Mouse (Mus musculus) hindbrain, embryonic 15.5 days (tissue): ENCODE measurements around the gene Fam184b. TPM values are rescaled to one million over a fixed set of nuclear protein-coding genes. Genes with fewer than 3 reads are reported as not detected.

Experiments
- ATAC-seq: fragments of 200-750 bp; cut with Nextera tagmentation; 2 replicates; pipeline ENCODE4 v1.8.0; 2017; ENCODE audit warnings: low read depth, moderate number of reproducible peaks, moderate TSS enrichment; ENCODE audit not compliant: low FRiP score
- H3K27ac ChIP-seq: fragments of 300-500 bp; sonication (generic); replicated peaks from 2 replicates; pipeline ENCODE4 v1.5.1; 2015; ENCODE audit warnings: mild to moderate bottlenecking, inconsistent platforms
- H3K27me3 ChIP-seq: fragments of 300-500 bp; sonication (generic); 2 replicates; pipeline ENCODE4 v1.6.1; 2015; ENCODE audit warnings: control low read depth, inconsistent platforms
- H3K36me3 ChIP-seq: fragments of 300-500 bp; sonication (generic); 2 replicates; pipeline ENCODE4 v1.6.1; 2015; ENCODE audit warnings: control low read depth, inconsistent platforms
- H3K4me1 ChIP-seq: fragments of 300-500 bp; sonication (generic); replicated peaks from 2 replicates; pipeline ENCODE4 v1.6.1; 2015; ENCODE audit warnings: control low read depth, inconsistent platforms
- H3K4me2 ChIP-seq: fragments of 300-500 bp; sonication (generic); 2 replicates; pipeline ENCODE4 v1.6.1; 2015; ENCODE audit warnings: moderate library complexity, mild to moderate bottlenecking, inconsistent platforms
- H3K4me3 ChIP-seq: fragments of 300-500 bp; sonication (generic); 2 replicates; pipeline ENCODE4 v1.5.1; 2015; ENCODE audit warnings: mild to moderate bottlenecking, inconsistent platforms
- H3K9ac ChIP-seq: fragments of 300-500 bp; sonication (generic); 2 replicates; pipeline ENCODE4 v1.6.1; 2015; ENCODE audit warnings: inconsistent platforms
- H3K9me3 ChIP-seq: fragments of 300-500 bp; sonication (generic); 2 replicates; pipeline ENCODE4 v1.6.1; 2016; ENCODE audit warnings: control low read depth, inconsistent platforms
- WGBS: fragments of 180-500 bp; shearing (Covaris S2); methylation state at CpG from one replicate; pipeline ENCODE4 v1.1.7; 2015; 5-methylcytosine and 5-hydroxymethylcytosine counted together
- polyA plus RNA-seq: library from polyadenylated mRNA; unstranded; fragments of >200 nt; fragmentation: Nextera tagmentation; extraction: Ambion mirVana; gene quantifications from 2 replicates; pipeline ENCODE4 v1.2.1, GENCODE M21; 2015

Fam184b gene
- polyA plus RNA-seq, 1 experiment from 2014 or later: 9.5 TPM

DNA sequence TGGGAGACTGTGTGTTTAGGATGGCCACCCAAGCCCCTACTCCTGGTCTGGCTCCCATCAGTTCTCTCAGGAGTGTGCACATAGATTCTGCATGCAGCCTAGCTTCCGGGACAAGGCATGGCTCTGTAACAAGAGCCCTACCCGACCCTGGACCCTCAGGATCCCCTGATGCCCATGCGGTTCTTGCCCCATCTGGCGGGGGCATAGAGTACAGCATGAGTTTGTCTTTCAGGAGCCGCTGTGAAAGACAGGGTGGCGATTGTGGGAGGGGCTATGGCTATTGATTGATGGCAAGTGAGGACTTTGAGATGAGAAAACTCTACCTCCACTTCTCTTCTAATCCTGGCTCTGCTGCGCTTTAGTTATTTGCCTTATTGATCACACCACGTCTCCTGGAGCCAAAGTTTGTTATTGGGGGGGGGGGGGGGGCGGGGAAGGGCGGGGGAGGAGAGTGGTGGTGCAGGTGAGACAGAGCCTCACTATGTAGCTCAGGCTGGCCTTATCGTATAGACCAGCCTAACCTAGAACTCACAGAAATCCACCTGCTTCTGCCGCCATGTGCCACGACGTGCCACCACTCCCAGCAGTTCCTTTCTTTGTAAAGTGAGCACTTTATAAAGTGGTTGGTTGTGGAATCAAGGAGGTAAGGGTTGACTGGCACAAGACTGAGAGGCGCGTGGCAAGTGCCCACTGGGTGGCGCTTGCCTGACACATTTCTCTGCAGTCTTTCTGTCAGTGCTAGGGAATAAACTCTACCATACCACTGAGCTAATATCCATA, 104.9 kb downstream of the Fam184b start:
- Histone ChIP-seq H3K36me3 (peaks cover 16% of the 10 kb centered on the region), H3K27me3 (no peaks in the 10 kb centered on the region), H3K4me3 (no peak overlapping the region), H3K27ac (no peak overlapping the region), H3K4me1 (no peaks in the 10 kb centered on the region), H3K4me2 (peak overlapping the region; percentile 23), H3K9ac (no peak overlapping the region), H3K9me3 (no peaks in the 10 kb centered on the region)
- 7% methylated on average over 15 of the region's 17 CpGs for WGBS
- peak; percentile 74 for ATAC-seq

GRCm38 (mm10) chr5:45529696-45530095, 109.7 kb downstream of the Fam184b start:
- peaks cover 62% of the 10 kb centered on the region for H3K36me3 ChIP-seq
- no peak overlapping the region for H3K4me3 ChIP-seq
- WGBS: 92% methylated on average over 3 of the region's 3 CpGs
- no peak overlapping the region for H3K9ac ChIP-seq
- no peaks in the 10 kb centered on the region for H3K9me3 ChIP-seq
- no peak overlapping the region for H3K27ac ChIP-seq
- ATAC-seq: no peak
- no peak overlapping the region for H3K4me2 ChIP-seq
- H3K27me3 ChIP-seq: no peaks in the 10 kb centered on the region
- no peaks in the 10 kb centered on the region for H3K4me1 ChIP-seq

DNA sequence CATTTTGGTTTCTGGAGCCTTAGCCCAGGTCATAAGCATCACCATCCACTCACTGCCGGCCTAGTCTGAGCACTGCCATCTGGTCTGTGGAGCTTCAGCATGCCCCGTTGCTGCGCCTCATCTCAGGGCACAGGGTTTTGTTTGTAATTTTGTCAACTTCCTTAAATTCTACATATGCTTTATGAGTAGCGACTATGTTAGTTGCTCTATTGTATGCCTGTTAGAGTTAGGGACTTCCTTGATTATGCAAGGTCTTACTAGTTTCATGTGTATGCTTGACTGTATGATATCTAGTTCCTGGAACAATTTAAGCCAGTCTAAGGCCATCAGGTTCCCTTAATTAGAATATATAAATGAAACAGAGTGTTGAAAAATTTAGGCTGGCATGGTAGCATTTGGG, 113.1 kb downstream of the Fam184b start:
- Histone ChIP-seq H3K27me3 (no peaks in the 10 kb centered on the region), H3K9ac (no peak overlapping the region), H3K9me3 (no peaks in the 10 kb centered on the region), H3K4me1 (peaks cover 10% of the 10 kb centered on the region), H3K36me3 (peaks cover 60% of the 10 kb centered on the region), H3K4me2 (no peak overlapping the region), H3K27ac (no peak overlapping the region), H3K4me3 (no peak overlapping the region)
- WGBS: 95% methylated on average over 4 of the region's 4 CpGs
- no peak for ATAC-seq

GRCm38 (mm10) chr5:45525101-45525500, 114.3 kb downstream of the Fam184b start:
- no peak overlapping the region for H3K9ac ChIP-seq
- H3K27me3 ChIP-seq: no peaks in the 10 kb centered on the region
- H3K27ac ChIP-seq: no peak overlapping the region
- H3K4me1 ChIP-seq: peaks cover 17% of the 10 kb centered on the region
- no peak overlapping the region for H3K4me2 ChIP-seq
- 95% methylated on average over 10 of the region's 10 CpGs for WGBS
- no peaks in the 10 kb centered on the region for H3K9me3 ChIP-seq
- ATAC-seq: no peak
- H3K36me3 ChIP-seq: peaks cover 52% of the 10 kb centered on the region
- no peak overlapping the region for H3K4me3 ChIP-seq

DNA sequence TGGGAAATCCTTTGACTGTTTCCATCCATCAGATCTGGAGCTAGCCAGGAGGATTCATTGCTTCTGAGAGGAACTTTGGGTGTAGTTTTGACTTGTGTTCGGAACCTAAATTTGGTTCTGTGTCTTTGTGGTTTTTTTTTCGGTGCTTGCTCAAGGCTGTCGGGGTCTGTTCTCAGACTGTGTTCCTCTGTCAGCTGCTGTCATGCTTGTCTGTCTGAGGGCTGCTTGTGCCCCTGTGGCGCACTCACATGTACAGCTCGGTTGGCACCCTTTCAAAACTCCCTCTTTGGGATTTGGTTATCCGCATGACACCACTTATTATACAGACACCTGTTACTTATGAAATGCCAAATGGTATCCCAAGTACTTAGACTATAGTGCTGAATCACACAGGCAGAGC, 117.8 kb downstream of the Fam184b start:
- Histone ChIP-seq H3K27ac (no peak overlapping the region), H3K9me3 (no peaks in the 10 kb centered on the region), H3K4me2 (peak overlapping the region; percentile 96), H3K4me1 (peaks cover 22% of the 10 kb centered on the region), H3K36me3 (peaks cover 18% of the 10 kb centered on the region), H3K4me3 (0 out of 2 replicates have a peak overlapping the region, but pooled peaks have one; percentile 95), H3K9ac (no peak overlapping the region), H3K27me3 (no peaks in the 10 kb centered on the region)
- no peak for ATAC-seq
- WGBS: 86% methylated on average over 6 of the region's 6 CpGs

- Histone ChIP-seq H3K27me3 (no peaks in the 10 kb centered on the region), H3K9me3 (no peaks in the 10 kb centered on the region), H3K4me3 (peak overlapping the region; percentile 95), H3K9ac (peak overlapping the region; percentile 98), H3K27ac (no peak overlapping the region), H3K4me2 (peak overlapping the region; percentile 96), H3K36me3 (peaks cover 10% of the 10 kb centered on the region), H3K4me1 (peaks cover 22% of the 10 kb centered on the region)
- 5% methylated on average over 5 of the region's 5 CpGs for WGBS
- ATAC-seq: no peak
These were observed 118.7 kb downstream of the Fam184b start for GRCm38 (mm10) chr5:45520809-45521110.

DNA sequence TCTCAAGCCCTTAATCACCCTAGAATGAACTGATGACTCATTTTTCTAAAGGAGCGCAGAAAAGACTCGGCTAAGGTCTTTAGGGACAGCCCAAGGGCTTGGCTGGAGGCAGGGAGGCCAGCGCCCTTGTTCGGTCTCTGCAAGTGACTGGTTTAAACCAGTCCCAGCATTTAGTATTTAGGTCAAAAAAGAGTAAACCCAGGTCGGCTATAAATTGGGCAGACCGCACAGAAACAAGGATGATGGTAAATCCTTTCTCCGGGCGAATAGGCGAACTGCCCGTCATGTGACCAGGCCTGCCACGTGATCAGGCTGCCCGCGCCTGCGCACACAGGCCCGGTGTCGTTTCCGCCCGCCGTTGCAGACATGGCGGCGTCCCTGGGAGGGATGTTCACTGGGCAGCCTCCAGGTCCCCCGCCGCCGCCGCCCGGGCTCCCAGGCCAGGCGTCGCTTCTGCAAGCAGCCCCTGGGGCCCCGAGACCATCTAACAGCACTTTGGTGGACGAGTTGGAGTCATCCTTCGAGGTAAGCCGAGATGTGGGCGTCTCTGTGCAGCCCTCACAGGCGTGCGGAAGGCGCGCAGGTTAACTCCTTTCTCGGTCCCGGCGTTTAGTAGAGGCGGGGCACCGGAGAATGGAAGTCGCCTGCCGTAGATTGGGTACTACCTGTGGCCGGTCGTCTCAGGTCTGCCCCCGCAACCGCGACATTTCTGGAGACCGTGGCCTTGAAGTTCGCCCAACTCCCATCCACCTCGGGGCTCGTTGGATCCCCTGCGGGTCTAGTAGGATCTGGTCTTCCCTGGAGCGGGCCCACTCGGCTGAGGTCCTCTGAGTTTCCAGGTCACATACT, 119.2 kb downstream of the Fam184b start, which contains the start of gene Med28:
Med28 (plus strand) TSS at position 270 of the 849 bp plus-strand sequence.
- Histone ChIP-seq H3K9me3 (no peaks in the 10 kb centered on the region), H3K4me1 (peaks cover 22% of the 10 kb centered on the region), H3K27me3 (no peaks in the 10 kb centered on the region), H3K4me2 (peak within 1 kb of the TSS; percentile 96), H3K9ac (peak within 1 kb of the TSS; percentile 98), H3K36me3 (peaks cover 4% of the 10 kb centered on the region), H3K4me3 (peak within 1 kb of the TSS; percentile 95), H3K27ac (peak within 1 kb of the TSS; percentile 86)
- peak; percentile 98 for ATAC-seq
- 2% methylated on average over 56 of the region's 56 CpGs for WGBS

GRCm38 (mm10) chr5:45515151-45515743, 124.2 kb downstream of the Fam184b start:
- no peaks in the 10 kb centered on the region for H3K9me3 ChIP-seq
- H3K4me1 ChIP-seq: peaks cover 6% of the 10 kb centered on the region; the same call in 1 of the 2 replicates
- H3K27ac ChIP-seq: no peak overlapping the region
- no peak overlapping the region for H3K9ac ChIP-seq
- no peaks in the 10 kb centered on the region for H3K27me3 ChIP-seq
- 94% methylated on average over 10 of the region's 10 CpGs for WGBS
- peaks cover 18% of the 10 kb centered on the region for H3K36me3 ChIP-seq
- ATAC-seq: no peak
- H3K4me3 ChIP-seq: no peak overlapping the region
- H3K4me2 ChIP-seq: no peak overlapping the region

GRCm38 (mm10) chr5:45514599-45514998, 124.8 kb downstream of the Fam184b start:
- no peak overlapping the region for H3K4me2 ChIP-seq
- peaks cover 23% of the 10 kb centered on the region for H3K36me3 ChIP-seq
- H3K9ac ChIP-seq: no peak overlapping the region
- H3K4me3 ChIP-seq: no peak overlapping the region
- H3K27me3 ChIP-seq: no peaks in the 10 kb centered on the region
- ATAC-seq: no peak
- H3K9me3 ChIP-seq: no peaks in the 10 kb centered on the region
- peaks cover 3% of the 10 kb centered on the region; the same call in 1 of the 2 replicates for H3K4me1 ChIP-seq
- H3K27ac ChIP-seq: no peak overlapping the region
- WGBS: 88% methylated on average over 1 of the region's 1 CpGs

- 88% methylated on average over 2 of the region's 2 CpGs for WGBS
- Histone ChIP-seq H3K4me2 (no peak overlapping the region), H3K27me3 (no peaks in the 10 kb centered on the region), H3K9me3 (no peaks in the 10 kb centered on the region), H3K27ac (no peak overlapping the region), H3K9ac (no peak overlapping the region), H3K36me3 (peaks cover 28% of the 10 kb centered on the region), H3K4me1 (no peaks in the 10 kb centered on the region), H3K4me3 (no peak overlapping the region)
- ATAC-seq: no peak
These were observed 125.9 kb downstream of the Fam184b start for GRCm38 (mm10) chr5:45513511-45513910.

DNA sequence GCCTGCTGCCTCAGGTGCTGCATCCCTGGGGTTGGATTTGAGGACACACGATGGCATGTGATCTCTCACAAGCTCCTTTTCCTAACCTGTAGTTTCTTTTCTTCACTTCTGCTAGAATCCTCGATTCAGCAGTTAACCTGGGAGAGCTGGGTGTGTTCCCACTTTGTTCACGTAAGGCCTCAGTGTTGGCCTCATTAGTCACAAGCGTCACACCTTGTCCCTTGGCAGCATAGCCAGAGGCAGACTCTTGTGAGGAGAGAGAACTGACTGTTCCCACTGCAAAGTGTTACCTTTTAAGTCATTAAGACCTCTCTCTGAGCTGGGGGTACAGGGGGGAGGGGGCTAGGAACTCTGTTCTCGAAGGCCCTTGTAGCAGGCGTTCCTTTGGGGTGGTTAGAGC, 126.5 kb downstream of the Fam184b start:
- Histone ChIP-seq H3K9ac (no peak overlapping the region), H3K4me3 (no peak overlapping the region), H3K36me3 (peaks cover 28% of the 10 kb centered on the region), H3K4me2 (no peak overlapping the region), H3K27me3 (no peaks in the 10 kb centered on the region), H3K4me1 (no peaks in the 10 kb centered on the region), H3K27ac (no peak overlapping the region), H3K9me3 (no peaks in the 10 kb centered on the region)
- 89% methylated on average over 6 of the region's 6 CpGs for WGBS
- ATAC-seq: no peak

- H3K4me1 ChIP-seq: no peaks in the 10 kb centered on the region
- no peak overlapping the region for H3K9ac ChIP-seq
- H3K27me3 ChIP-seq: no peaks in the 10 kb centered on the region
- peaks cover 46% of the 10 kb centered on the region for H3K36me3 ChIP-seq
- 81% methylated on average over 7 of the region's 7 CpGs for WGBS
- H3K4me3 ChIP-seq: no peak overlapping the region
- H3K27ac ChIP-seq: no peak overlapping the region
- H3K9me3 ChIP-seq: no peaks in the 10 kb centered on the region
- no peak overlapping the region for H3K4me2 ChIP-seq
- no peak for ATAC-seq
These were observed 129.3 kb downstream of the Fam184b start for GRCm38 (mm10) chr5:45510071-45510470.
